Mouse (Mus musculus): Measurements from ENCODE around the gene Stk32c. TPM values are rescaled to one million over a fixed set of nuclear protein-coding genes. Genes with fewer than 3 reads are reported as not detected.

The Stk32c gene
- polyA plus RNA-seq, 1 experiment from 2014 or later = 0.13 TPM

DNA sequence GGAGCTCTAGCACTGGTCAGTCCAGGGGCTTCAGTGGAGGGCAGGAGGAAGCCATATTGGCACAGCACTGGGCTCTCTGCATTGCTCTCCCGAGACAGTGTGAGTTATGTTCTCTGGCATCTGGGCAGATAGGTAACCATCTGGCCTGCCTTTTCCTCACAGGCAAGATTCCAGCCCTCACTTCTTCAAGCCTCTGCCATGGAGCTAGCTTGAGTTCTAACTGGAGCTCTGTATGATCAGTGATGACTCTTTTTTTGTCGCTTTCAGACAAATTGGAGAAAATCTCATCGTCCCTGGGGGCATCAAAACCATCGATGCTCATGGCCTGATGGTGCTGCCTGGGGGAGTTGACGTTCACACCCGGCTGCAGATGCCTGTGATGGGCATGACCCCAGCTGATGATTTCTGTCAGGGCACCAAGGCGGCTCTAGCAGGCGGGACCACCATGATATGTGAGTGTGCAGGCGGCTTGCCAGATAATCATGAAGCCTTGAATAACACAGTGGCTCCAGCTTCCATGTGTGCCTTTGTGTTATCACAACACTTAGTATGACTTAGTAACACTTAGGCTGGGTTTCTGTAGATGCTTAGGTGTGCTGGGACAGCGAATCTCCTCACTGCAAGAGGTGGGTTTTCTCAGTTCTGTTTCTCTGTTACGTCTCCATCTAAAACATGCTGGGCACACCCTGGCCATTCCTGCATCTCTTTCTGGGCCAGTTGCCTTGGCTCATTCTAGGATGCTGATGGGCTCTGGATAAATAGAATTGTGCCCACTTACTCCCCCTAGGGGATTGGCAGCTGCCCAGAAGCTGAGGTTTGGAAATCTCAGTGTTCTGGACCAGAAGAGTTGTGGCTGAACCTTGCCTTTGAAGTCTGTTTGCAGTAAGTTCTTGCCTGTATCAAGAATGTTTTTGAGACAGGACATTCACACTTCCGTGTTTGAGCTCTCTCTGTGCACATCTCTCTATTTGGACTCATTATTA, 122.9 kb downstream of the Stk32c start:
- H3K27me3 ChIP-seq = peaks cover 35% of the 10 kb centered on the region
- in situ Hi-C loops (cut with MboI; ENCODE audit: low pct_unique_long_range_greater_than_20kb) = no loop called here
- CTCF ChIA-PET = no interaction called here
- ATAC-seq (no peak), DNase-seq (ENCODE audit: low read depth, low spot score) (no peak)
- POLR2A ChIA-PET = no interaction called here
- TF ChIP-seq CTCF (IDR thresholded peaks at IDR 0.05) = no peak

DNA sequence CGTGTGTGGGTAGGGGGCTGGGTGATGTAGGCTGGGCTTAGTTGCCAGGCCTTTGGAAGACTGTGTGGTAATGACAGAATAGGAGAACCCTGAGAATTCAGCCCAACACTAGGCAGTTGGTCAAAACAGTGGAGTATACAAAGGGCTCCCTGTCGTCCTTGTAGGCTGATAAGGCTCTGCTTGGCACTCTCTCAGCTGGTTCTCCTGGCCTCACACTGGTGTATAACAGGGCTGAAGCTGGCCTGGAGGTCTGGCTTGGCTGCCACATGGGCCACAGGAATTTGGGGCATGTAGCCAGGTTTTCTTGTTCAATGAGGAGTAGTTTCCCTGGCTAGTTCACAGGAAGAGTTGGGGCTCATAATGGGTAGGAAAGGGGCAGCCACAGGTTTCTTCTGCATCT, 125.3 kb downstream of the Stk32c start:
- H3K27me3 ChIP-seq = peaks cover 41% of the 10 kb centered on the region
- no peak for TF ChIP-seq CTCF (IDR thresholded peaks at IDR 0.05)
- in situ Hi-C loops (cut with MboI; ENCODE audit: low pct_unique_long_range_greater_than_20kb) = no loop called here
- ChIA-PET CTCF (no interaction called here), POLR2A (no interaction called here)
- ATAC-seq = peak; percentile 54
- peak; percentile 20 for DNase-seq (ENCODE audit: low read depth, low spot score)

DNA sequence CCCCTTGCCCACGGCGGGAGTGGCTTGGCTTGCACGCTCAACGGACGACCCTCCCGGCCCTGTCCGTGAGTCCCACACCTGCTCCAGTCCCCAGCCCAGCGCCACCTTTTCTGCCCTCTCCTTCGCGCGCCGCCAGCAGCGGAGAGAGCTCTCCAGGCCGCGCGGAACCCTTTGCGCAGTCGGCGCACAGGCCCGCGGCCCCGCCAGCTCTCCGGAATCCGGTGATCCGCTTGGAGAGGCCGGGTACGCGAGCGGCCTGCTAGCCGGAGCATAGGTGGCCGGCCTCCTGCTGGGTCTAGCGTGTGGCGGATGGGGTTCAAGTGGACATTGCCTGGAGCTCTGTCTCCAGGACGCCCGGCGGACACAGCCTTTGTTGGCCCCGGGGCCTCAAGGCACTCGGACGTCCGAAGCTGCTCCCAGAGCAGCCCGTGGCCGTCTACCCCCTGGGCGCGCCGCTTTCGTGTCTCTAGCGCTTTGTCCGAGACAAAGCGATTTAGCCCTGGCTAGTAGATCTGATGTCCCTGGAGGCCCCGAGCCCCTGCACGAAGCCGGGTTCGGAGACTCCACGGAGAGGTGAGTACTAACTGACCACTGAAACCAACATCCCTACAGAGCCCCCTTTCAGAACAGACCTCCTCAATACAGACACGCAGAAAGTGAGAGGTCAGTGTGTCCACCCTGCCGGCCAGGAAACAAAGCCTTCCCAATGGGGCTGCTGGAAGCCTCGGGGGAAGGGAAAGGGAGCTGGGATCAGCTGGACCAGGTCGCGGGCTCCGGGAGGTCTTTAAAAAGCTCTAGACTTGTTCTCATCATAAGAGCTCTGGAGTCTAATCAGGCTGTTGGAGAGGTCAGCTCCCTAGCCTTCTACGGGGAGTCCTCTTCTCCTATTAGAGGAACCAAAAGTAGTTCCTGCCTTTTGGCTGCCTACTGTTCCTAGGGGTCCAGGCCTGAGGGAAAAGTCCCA, 126.6 kb downstream of the Stk32c start:
- ChIA-PET CTCF (no interaction called here), POLR2A (no interaction called here)
- H3K27me3 ChIP-seq = peaks cover 39% of the 10 kb centered on the region
- no peak for TF ChIP-seq CTCF (IDR thresholded peaks at IDR 0.05)
- in situ Hi-C loops (cut with MboI; ENCODE audit: low pct_unique_long_range_greater_than_20kb) = no loop called here
- DNase-seq (ENCODE audit: low read depth, low spot score) = no peak
- ATAC-seq = no peak

DNA sequence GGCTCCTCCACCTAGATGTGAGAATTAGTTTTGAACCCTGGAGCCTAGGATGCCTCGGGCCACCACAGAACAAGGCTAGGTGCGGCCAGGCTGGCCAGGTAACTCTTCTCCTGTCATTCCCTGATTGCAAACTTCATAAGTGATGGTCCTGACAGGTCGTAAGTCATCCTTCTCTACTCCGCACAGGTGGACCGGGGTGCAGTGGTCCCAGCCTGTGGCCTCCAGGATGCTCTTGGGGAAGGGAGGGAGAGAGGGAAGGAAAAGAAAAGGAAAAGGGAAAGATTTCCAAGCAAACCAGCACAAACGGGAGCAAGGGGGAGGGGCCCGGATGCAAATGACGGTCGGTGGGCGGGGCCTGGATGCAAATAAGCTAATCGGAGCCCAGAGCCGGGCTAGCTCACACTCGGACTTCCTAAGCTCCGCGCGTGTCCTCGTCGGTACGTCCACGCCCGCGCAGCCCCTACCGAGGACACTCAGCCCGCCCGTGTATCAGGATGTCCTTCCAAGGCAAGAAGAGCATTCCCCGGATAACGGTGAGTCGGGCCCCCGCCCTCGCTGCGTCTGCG, 127.4 kb downstream of the Stk32c start, which contains the start of gene Dpysl4:
TSS of gene Dpysl4 (plus strand) at position 373 of the 566 bp plus-strand sequence.
- POLR2A ChIA-PET = no interaction called here
- CTCF ChIA-PET = no interaction called here
- in situ Hi-C loops (cut with MboI; ENCODE audit: low pct_unique_long_range_greater_than_20kb) = no loop called here
- ATAC-seq (no peak), DNase-seq (ENCODE audit: low read depth, low spot score) (no peak)
- peaks cover 32% of the 10 kb centered on the region for H3K27me3 ChIP-seq
- no peak for TF ChIP-seq CTCF (IDR thresholded peaks at IDR 0.05)

DNA sequence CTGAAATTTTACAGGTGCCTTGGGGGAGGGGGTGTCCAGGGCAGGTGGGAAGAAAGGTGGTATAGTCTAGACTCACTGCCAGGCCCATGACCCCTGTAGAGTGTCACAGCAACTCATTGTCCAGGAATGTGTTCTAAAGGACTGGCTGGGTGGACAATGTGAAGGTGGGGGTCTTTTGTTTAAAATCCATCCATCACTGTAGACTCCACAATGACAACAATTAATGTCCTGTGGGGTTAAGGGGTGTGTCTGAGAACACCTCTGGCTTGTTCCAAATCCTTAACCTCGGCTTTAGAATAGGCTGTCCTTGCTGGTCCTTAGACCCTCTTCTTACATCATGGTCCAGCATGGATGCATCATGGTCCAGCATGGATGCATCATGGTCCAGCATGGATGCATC, 128.8 kb downstream of the Stk32c start:
- ATAC-seq (no peak), DNase-seq (ENCODE audit: low read depth, low spot score) (no peak)
- no peak for TF ChIP-seq CTCF (IDR thresholded peaks at IDR 0.05)
- CTCF ChIA-PET = no interaction called here
- in situ Hi-C loops (cut with MboI; ENCODE audit: low pct_unique_long_range_greater_than_20kb) = no loop called here
- POLR2A ChIA-PET = no interaction called here
- peaks cover 35% of the 10 kb centered on the region for H3K27me3 ChIP-seq

DNA sequence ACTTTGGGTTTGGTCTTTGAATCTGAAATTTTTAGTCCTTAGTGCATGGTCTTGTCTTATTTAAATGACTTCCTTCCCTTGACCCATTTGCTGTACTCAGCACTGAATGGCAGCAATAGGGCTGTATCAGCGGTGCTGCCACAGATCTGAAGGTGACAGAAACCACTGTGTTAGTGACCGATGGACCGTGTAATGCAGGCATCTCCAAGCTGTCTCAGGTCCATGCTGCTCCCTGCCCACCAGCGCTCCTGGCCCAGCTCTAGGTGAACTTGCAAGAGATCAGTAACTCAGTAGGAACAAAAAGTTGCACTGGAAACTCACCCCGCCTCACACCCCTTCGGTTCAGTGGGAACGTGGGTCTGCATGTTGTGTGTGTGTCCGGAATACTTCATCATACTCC, 130.8 kb downstream of the Stk32c start:
- no peak for TF ChIP-seq CTCF (IDR thresholded peaks at IDR 0.05)
- DNase-seq (ENCODE audit: low read depth, low spot score) (no peak), ATAC-seq (no peak)
- POLR2A ChIA-PET = no interaction called here
- CTCF ChIA-PET = no interaction called here
- H3K27me3 ChIP-seq = peaks cover 46% of the 10 kb centered on the region
- in situ Hi-C loops (cut with MboI; ENCODE audit: low pct_unique_long_range_greater_than_20kb) = no loop called here

DNA sequence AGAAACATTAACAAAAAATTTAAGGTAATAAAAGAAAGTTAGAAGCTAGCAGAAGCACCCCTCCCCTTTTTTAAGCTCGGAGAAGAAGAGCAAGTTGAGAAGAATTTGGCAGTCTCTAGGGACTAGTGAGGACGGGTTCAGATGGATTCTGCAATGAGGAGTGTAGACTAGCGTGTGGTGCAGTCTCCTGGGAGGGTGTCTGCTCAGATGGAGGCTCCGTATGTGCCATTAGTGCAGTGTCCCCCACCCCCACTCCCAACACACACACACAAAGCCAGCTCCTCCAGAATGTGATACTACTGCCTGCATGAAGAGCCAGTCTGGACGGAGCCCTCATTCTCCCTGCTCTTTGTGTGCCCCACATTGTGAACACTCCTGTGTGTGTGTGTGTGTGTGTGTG, 131.9 kb downstream of the Stk32c start:
- no peak for DNase-seq (ENCODE audit: low read depth, low spot score)
- in situ Hi-C loops (cut with MboI; ENCODE audit: low pct_unique_long_range_greater_than_20kb) = no loop called here
- H3K27me3 ChIP-seq = peaks cover 39% of the 10 kb centered on the region
- ChIA-PET CTCF (no interaction called here), POLR2A (no interaction called here)
- no peak for ATAC-seq
- TF ChIP-seq CTCF (IDR thresholded peaks at IDR 0.05) = no peak

DNA sequence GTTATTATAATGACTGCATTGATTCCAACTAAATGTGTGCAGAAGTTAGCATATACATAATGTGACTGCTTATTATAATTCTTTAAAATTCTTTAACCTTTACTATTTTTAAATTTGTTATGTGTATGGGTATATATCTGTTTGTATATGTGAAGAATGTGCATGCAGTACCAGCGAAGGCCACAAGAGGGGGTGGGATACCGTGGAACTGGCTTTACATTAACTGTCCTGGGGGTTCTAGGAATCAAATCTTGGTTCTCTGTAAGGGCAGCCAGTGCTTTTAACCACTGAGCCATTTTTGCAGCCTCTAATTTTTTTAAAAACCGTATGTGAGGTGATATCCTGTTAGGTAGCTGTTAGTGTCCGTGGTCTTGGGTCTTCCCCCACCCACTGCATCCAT, 132.4 kb downstream of the Stk32c start:
- in situ Hi-C loops (cut with MboI; ENCODE audit: low pct_unique_long_range_greater_than_20kb) = no loop called here
- no peak for TF ChIP-seq CTCF (IDR thresholded peaks at IDR 0.05)
- CTCF ChIA-PET = no interaction called here
- peaks cover 34% of the 10 kb centered on the region for H3K27me3 ChIP-seq
- ATAC-seq (no peak), DNase-seq (ENCODE audit: low read depth, low spot score) (no peak)
- POLR2A ChIA-PET = no interaction called here

DNA sequence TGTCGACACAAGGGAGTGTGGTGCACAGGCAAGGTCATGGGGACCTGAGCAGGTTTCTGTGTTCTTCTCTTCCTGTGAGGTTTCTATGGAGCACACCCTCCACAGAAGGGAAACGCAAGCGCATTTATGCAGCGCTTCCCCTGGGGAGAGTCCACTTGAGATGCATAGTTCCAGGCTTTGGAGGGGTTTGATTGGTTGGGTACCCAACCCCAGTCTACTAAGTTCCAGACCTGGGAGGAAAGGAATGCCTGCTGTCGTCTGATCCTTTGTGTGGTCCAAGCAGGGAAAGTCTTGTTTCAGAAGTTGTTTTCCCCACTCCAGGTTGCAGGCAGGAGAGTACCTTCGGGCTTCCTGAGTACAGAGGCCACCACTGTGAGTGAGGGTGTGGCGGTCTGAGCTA, 134.0 kb downstream of the Stk32c start:
- TF ChIP-seq CTCF (IDR thresholded peaks at IDR 0.05) = no peak
- ChIA-PET POLR2A (no interaction called here), CTCF (interaction anchor here (2.0 kb wide), 1 partner anchor 11 kb away, joined by 6 read pairs; no protein-coding TSS in a partner anchor)
- peaks cover 27% of the 10 kb centered on the region for H3K27me3 ChIP-seq
- ATAC-seq (no peak), DNase-seq (ENCODE audit: low read depth, low spot score) (no peak)
- in situ Hi-C loops (cut with MboI; ENCODE audit: low pct_unique_long_range_greater_than_20kb) = no loop called here

DNA sequence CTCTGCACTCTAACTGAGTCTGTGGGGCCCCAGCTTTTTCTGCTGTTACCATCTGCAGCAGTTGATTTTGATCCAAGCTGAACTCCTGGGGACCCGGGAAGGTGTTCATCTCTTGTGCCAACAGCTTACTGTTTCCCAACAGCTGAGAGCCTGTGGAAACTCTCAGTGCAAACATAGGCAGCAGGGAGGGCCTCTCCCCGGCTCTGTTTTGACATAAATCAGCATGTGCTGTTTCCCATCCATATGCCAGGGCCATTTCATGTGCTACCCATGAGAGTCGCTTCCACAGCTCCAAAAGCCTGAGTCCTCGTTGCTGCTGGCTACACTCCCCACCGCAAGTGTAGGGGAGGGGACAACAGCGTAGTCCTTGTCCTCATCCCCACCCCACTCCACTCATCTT, 134.9 kb downstream of the Stk32c start:
- ATAC-seq = no peak
- in situ Hi-C loops (cut with MboI; ENCODE audit: low pct_unique_long_range_greater_than_20kb) = no loop called here
- no peak for DNase-seq (ENCODE audit: low read depth, low spot score)
- H3K27me3 ChIP-seq = peaks cover 27% of the 10 kb centered on the region
- TF ChIP-seq CTCF (IDR thresholded peaks at IDR 0.05) = no peak
- CTCF ChIA-PET = interaction anchor here (0.9 to 2.0 kb wide), 3 partner anchors 10 to 67 kb away, joined by 3 to 6 read pairs (median 3); no protein-coding TSS in a partner anchor
- POLR2A ChIA-PET = no interaction called here
